Comparison of ENCODE assay signal across 16 mouse cellular contexts in genomic region chr19:4623419-4623818, GRCm38 (mm10).
"Had no signal": no experiment of that assay in that cellular context is flagged by ENCODE, and none has a peak within 500 bp of the region (broad histone marks: within the 10 kb centered on the region; RNA-seq: fewer than 3 reads in every experiment).

No protein-coding gene starts in this region.

- H3K27ac ChIP-seq: limb, embryonic 13.5 days; liver, embryonic 12.5 days; liver, embryonic 15.5 days; lung, embryonic 15.5 days; midbrain, embryonic 10.5 days had no signal

- H3K4me2 ChIP-seq: lung, embryonic 15.5 days had no signal

- H3K9ac ChIP-seq: liver, embryonic 12.5 days; liver, embryonic 15.5 days; lung, embryonic 15.5 days had no signal

- H3K27me3 ChIP-seq: limb, embryonic 13.5 days; liver, embryonic 15.5 days; lung, embryonic 15.5 days had no signal

- ATAC-seq: liver, embryonic 12.5 days had no signal

- H3K9me3 ChIP-seq: limb, embryonic 13.5 days; liver, embryonic 12.5 days; liver, embryonic 15.5 days; lung, embryonic 15.5 days; megakaryocyte, embryonic 14.5 days; midbrain, embryonic 10.5 days had no signal

- DNase-seq: kidney, adult 9 months; kidney, postnatal 14 days; kidney, postnatal 4 days; left cerebral cortex, postnatal 4 days; liver; lung, adult 18-20 months; lung, postnatal 10 days; lung, postnatal 36 days; midbrain, embryonic 14.5 days; thymus, postnatal 36 days had no signal

- H3K4me3 ChIP-seq: liver, embryonic 12.5 days; liver, embryonic 15.5 days; lung, embryonic 15.5 days had no signal
